Mouse (Mus musculus) lung, postnatal 0 days (tissue): ENCODE measurements around the gene Stub1.

Experiments used
- CTCF ChIP-seq: IDR thresholded peaks from 2 replicates; pipeline ENCODE4 v1.5.1; 2016; ENCODE audit warnings: antibody characterized with exemption, mild to moderate bottlenecking
- EP300 ChIP-seq: IDR thresholded peaks from 2 replicates; pipeline ENCODE4 v1.6.1; 2016; ENCODE audit warnings: antibody characterized with exemption, mild to moderate bottlenecking, control low read depth

DNA sequence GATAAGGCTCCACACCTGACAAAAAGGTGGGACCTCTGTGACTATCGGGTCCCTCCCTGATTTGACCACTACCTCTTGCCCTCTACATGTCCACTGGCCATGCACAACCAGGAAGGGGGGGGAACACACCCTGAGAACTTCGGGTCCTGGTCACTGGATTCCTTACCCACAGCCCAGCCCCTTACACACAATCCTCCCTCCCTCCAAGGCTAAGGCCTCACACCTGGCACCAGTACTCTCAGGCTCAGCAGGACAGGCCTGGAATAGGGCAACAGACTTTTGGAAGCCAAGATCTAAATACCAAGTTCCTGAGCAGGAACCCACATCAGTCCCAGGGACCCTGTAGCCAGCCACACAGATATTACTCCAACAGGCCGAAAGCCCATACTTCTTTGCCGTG, 5.7 kb upstream of the Stub1 start:
- TF ChIP-seq CTCF (no peak), EP300 (no peak)
